Mouse (Mus musculus) brain, embryonic 18.5 days (tissue): ENCODE measurements around the gene Spata45.

Experiments used
- DNase-seq: peaks from one replicate; pipeline ENCODE4 v3.0.0-alpha.2; 2012; ENCODE audit warnings: low read depth, low spot score

Spata45 gene

DNA sequence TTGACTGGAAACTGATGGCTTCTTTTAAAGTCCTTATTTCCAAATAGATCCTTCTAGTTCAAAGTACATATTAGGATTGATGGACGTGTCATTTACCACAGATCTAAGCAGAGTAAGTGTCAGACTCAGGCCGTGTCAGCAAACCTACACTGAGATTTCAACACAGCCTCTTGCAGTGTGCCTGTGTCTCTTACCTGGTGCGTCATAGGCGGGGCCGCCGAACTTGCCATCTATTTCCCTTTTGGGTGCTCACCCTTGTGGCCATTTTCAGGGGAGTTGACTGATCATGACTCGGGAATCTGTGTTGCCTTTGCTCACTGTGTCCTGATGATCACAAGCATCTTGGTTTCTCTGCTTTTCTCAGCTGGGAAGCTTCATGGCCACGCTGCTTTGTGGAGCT, 46.8 kb downstream of the Spata45 start:
- no peak for DNase-seq

DNA sequence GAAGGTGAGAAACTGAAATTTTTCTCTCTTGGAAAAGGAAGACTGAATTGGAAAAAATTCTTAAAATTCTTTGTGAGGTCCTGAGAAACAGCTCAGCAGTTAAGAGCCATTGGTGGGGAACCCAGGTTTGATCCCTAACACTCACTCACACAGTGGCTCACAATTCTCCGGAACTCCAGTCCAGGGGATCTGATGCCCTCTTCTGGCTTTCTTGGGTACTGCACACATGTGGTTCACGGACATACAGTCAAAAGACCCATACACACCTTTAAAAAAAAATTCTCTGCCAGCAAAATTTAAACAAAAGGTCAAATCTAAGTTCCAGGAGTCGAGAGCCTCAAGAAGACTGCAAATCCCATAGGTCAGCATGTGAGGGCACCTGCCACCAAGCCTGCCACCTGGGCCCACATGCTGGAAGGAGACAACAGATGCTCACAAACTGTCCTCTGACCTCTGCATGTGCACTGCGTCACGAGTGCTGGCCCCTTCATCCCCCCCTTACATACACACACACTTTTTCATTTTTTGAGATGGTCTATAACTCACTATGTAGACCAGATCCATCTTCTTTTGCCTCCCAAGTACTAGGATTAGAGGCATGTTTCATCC, 48.6 kb downstream of the Spata45 start:
- no peak for DNase-seq

- no peak for DNase-seq
These were observed 49.2 kb downstream of the Spata45 start for GRCm38 (mm10) chr1:191085597-191085996.

DNA sequence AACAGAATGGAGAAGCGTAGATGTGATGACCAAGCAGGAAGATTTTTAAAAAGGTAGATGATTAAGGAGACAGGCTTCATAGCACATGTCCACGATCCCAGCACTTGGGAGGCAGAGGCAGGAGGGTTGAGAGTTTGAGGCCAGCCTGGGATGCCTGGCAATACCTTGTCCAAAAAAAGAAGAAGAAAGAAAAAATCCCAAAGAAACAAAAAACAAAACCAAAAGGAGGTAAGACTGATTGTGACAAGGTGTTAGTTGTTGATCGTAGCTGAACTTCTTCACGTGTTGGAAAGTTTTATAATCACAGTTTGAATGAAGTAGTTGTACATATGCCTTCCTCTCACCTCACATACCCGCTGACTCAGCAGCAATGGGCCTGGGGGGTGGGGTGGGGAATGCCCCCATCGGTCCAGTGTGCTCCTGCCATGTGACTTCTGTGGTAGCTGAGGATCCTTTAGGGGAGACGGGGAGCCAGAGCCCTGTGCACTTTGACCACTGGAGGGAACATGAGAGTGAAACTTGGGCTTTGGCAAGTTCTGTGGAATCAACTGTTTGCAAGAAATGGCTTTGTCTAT, 50.0 kb downstream of the Spata45 start:
- no peak for DNase-seq

- DNase-seq: no peak
These were observed 50.5 kb downstream of the Spata45 start for GRCm38 (mm10) chr1:191086960-191087359.

DNA sequence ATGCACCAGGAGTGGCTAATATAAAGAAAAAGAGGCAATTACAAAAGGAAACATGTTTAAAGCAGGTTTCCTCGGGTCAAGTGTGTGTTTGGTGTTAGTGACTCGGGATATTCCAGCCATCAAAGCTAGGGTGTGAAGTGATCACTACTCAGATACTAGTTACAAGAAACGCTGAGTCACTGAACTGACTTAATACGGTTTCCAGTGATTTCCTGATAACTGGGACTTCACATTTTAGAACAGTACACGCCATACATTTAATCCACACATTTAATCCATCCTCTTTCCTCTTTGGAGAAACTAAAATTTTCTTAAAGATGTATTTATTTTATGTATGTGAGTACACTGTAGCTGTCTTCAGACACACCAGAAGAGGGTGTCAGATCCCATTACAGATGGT, 51.5 kb downstream of the Spata45 start:
- DNase-seq: no peak

- DNase-seq: no peak
These were observed 52.9 kb downstream of the Spata45 start for GRCm38 (mm10) chr1:191089355-191089754.

- no peak for DNase-seq
These were observed 55.6 kb downstream of the Spata45 start for GRCm38 (mm10) chr1:191092050-191092449.
